Mouse (Mus musculus) retina, embryonic 14.5 days (tissue): ENCODE data around the gene Rsl1d1.
A peak's percentile ranks its signal among the peaks of the same experiment; 100 is the strongest.

ENCODE experiments used
- DNase-seq: peaks from one replicate; pipeline ENCODE4 v3.0.0-alpha.2; 2015; ENCODE audit warnings: low spot score

Gene Rsl1d1

GRCm38 (mm10) chr16:11202571-11203554, at the start of gene Rsl1d1:
TSS of gene Rsl1d1 (minus strand) at chr16:11203331.
- DNase-seq = peak; percentile 98

GRCm38 (mm10) chr16:11247791-11248190, 44.7 kb upstream of the Rsl1d1 start:
- DNase-seq = no peak

GRCm38 (mm10) chr16:11245767-11246166, 42.6 kb upstream of the Rsl1d1 start:
- no peak for DNase-seq

GRCm38 (mm10) chr16:11242401-11242800, 39.3 kb upstream of the Rsl1d1 start:
- DNase-seq = no peak

- DNase-seq = no peak
These were observed 14.7 kb upstream of the Rsl1d1 start for GRCm38 (mm10) chr16:11217801-11218200.

- no peak for DNase-seq
These were observed 664 bp upstream of the Rsl1d1 start for GRCm38 (mm10) chr16:11203600-11204390.

- no peak for DNase-seq
These were observed 1.3 kb downstream of the Rsl1d1 start for GRCm38 (mm10) chr16:11201740-11202394.

GRCm38 (mm10) chr16:11200247-11200646, 2.9 kb downstream of the Rsl1d1 start:
- DNase-seq = no peak

GRCm38 (mm10) chr16:11198467-11198866, 4.7 kb downstream of the Rsl1d1 start:
- DNase-seq = no peak

GRCm38 (mm10) chr16:11197052-11197451, 6.1 kb downstream of the Rsl1d1 start:
- DNase-seq = no peak

- DNase-seq = no peak
These were observed 9.9 kb downstream of the Rsl1d1 start for GRCm38 (mm10) chr16:11193231-11193630.

- no peak for DNase-seq
These were observed 13.0 kb downstream of the Rsl1d1 start for GRCm38 (mm10) chr16:11190150-11190549.

- no peak for DNase-seq
These were observed 25.7 kb downstream of the Rsl1d1 start for GRCm38 (mm10) chr16:11177404-11177803.

GRCm38 (mm10) chr16:11176884-11177244, 26.3 kb downstream of the Rsl1d1 start:
- no peak for DNase-seq

- peak; percentile 91 for DNase-seq
These were observed 26.8 kb downstream of the Rsl1d1 start, which contains the start of gene Zc3h7a for GRCm38 (mm10) chr16:11176208-11176883. TSS of gene Zc3h7a (minus strand) at chr16:11176393.

- peak; percentile 84 for DNase-seq
These were observed 27.5 kb downstream of the Rsl1d1 start for GRCm38 (mm10) chr16:11175489-11176207.

GRCm38 (mm10) chr16:11175100-11175488, 28.0 kb downstream of the Rsl1d1 start:
- no peak for DNase-seq

GRCm38 (mm10) chr16:11174671-11175081, 28.5 kb downstream of the Rsl1d1 start:
- peak; percentile 77 for DNase-seq

GRCm38 (mm10) chr16:11171679-11172078, 31.5 kb downstream of the Rsl1d1 start:
- DNase-seq = no peak

GRCm38 (mm10) chr16:11166431-11166830, 36.7 kb downstream of the Rsl1d1 start:
- no peak for DNase-seq

GRCm38 (mm10) chr16:11164695-11165255, 38.4 kb downstream of the Rsl1d1 start:
- DNase-seq = no peak
